Mouse (Mus musculus): ENCODE results near the gene Gm5269. TPM values are rescaled to one million over a fixed set of nuclear protein-coding genes. Genes with fewer than 3 reads are reported as not detected.
A peak's percentile ranks its signal among the peaks of the same experiment; 100 is the strongest.

Gm5269 gene
- total RNA-seq (2014; fragmentation: Nextera tagmentation) (not detected in 2 replicates), total RNA-seq (2017) (not detected in 2 replicates), polyA plus RNA-seq (2012) (not detected in 2 replicates)

DNA sequence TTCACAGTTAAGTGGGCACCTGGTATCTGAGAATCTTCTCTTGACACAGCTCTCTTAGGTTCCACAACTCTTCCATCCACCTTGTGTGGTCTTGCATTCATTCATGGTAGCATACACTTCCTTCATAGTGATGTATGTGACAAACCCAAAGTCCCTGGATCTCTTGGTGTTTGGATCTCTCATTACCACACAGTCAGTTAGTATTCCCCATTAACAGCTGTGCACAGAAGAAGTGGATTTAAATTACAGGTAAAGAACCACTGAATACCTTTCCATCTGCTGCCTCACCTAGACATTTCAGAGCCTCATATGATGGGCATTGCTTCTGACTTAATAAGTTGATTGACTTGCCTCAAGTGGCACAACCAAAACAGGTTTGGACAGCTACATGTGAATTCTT lies at the start of gene Gm5269:
Gene Gm5269 (minus strand): TSS at position 101 of the 400 bp plus-strand sequence.
- no peak for DNase-seq (ENCODE audit: low spot score)
- H3K36me3 ChIP-seq (replicated peaks) = no peaks in the 10 kb centered on the region
- no peak for TF ChIP-seq GATA2 (IDR thresholded peaks at IDR 0.05; ENCODE audit: borderline replicate concordance, low read depth, low read length)
- no peak within 1 kb of the TSS for H3K4me3 ChIP-seq (ENCODE audit: low read depth, low read length)
- H3K27me3 ChIP-seq (ENCODE audit: insufficient read depth, low read length) = peaks cover 9% of the 10 kb centered on the region
- peaks cover 2% of the 10 kb centered on the region; the same call in 1 of the 2 replicates for H3K4me1 ChIP-seq (ENCODE audit: insufficient read depth, low read depth, low read length)
- no peaks in the 10 kb centered on the region for H3K9me3 ChIP-seq (replicated peaks)
- ATAC-seq (ENCODE audit: extremely low read depth, insufficient number of reproducible peaks, low FRiP score, poor library complexity, severe bottlenecking) = no peak

DNA sequence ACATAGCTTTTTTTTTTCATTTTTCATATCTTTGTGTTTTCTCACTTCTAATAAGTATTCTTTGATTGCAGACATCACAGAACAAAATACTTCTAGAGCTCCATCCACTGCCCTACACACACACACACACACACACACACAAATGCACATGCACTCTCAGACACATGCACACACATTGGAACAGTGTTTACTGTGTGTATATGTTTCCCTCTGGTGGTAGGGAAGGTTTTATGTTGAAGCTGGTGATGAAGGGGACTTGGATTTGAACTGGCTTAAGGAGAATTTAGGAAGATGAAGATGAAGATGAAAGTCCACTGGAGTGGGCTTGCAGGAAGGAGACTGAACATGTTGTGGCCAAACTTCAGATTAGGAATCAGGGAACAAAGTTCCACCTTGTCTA lies 41.1 kb upstream of the Gm5269 start:
- TF ChIP-seq POLR2AphosphoS5 (IDR thresholded peaks at IDR 0.05; ENCODE audit: insufficient replicate concordance, low read depth, low read length) (no peak), GATA2 (IDR thresholded peaks at IDR 0.05; ENCODE audit: borderline replicate concordance, low read depth, low read length) (no peak), GATA1 (IDR thresholded peaks at IDR 0.05; ENCODE audit: borderline replicate concordance, low read length) (no peak), TAL1 (conservative IDR thresholded peaks at IDR 0.05; ENCODE audit: low read depth, low read length) (no peak), CTCF (IDR thresholded peaks at IDR 0.05; ENCODE audit: low read depth, low read length) (no peak)
- Histone ChIP-seq H3K9me3 (replicated peaks) (no peaks in the 10 kb centered on the region), H3K36me3 (replicated peaks) (no peaks in the 10 kb centered on the region), H3K27me3 (ENCODE audit: insufficient read depth, low read length) (no peaks in the 10 kb centered on the region), H3K4me1 (ENCODE audit: insufficient read depth, low read depth, low read length) (peaks cover 20% of the 10 kb centered on the region), H3K4me3 (ENCODE audit: low read depth, low read length) (no peak overlapping the region)
- no peak for ATAC-seq (ENCODE audit: extremely low read depth, insufficient number of reproducible peaks, low FRiP score, poor library complexity, severe bottlenecking)
- no peak for DNase-seq (ENCODE audit: low spot score)

GRCm38 (mm10) chr1:45926911-45927310 lies 36.8 kb upstream of the Gm5269 start:
- no peaks in the 10 kb centered on the region for H3K27me3 ChIP-seq (ENCODE audit: insufficient read depth, low read length)
- H3K4me3 ChIP-seq (ENCODE audit: low read depth, low read length) = no peak overlapping the region; the same call in 1 of the 2 replicates
- DNase-seq (ENCODE audit: low spot score) (no peak), ATAC-seq (ENCODE audit: extremely low read depth, insufficient number of reproducible peaks, low FRiP score, poor library complexity, severe bottlenecking) (no peak)
- peaks cover 4% of the 10 kb centered on the region for H3K36me3 ChIP-seq (replicated peaks)
- peaks cover 35% of the 10 kb centered on the region for H3K4me1 ChIP-seq (ENCODE audit: insufficient read depth, low read depth, low read length)
- no peaks in the 10 kb centered on the region for H3K9me3 ChIP-seq (replicated peaks)
- TF ChIP-seq POLR2AphosphoS5 (IDR thresholded peaks at IDR 0.05; ENCODE audit: insufficient replicate concordance, low read depth, low read length) (no peak), CTCF (IDR thresholded peaks at IDR 0.05; ENCODE audit: low read depth, low read length) (no peak), TAL1 (conservative IDR thresholded peaks at IDR 0.05; ENCODE audit: low read depth, low read length) (no peak), GATA1 (IDR thresholded peaks at IDR 0.05; ENCODE audit: borderline replicate concordance, low read length) (no peak), GATA2 (IDR thresholded peaks at IDR 0.05; ENCODE audit: borderline replicate concordance, low read depth, low read length) (no peak)

DNA sequence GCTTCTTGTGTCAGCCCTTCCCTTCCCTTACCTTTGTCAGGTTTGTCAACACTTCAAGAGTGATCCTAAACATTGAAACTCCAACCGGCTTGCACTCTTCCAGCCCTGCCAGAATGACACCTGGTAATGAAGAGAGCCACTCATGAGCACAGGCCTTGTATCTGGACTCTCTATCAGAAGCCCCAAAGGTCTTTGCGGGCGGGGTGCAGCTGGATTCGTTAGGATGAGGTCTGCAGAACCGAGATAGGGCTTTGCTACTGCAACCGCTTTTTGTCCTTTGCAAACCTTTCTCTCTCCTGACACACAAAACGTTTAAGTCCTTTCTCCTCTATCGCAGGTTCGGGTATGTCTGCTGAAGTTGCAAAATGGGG lies 36.3 kb upstream of the Gm5269 start, which contains the start of gene Slc40a1:
Gene Slc40a1 (minus strand): TSS at position 131 of the 371 bp plus-strand sequence.
- ATAC-seq (ENCODE audit: extremely low read depth, insufficient number of reproducible peaks, low FRiP score, poor library complexity, severe bottlenecking) = peak; percentile 87
- H3K27me3 ChIP-seq (ENCODE audit: insufficient read depth, low read length) = no peaks in the 10 kb centered on the region
- peaks cover 4% of the 10 kb centered on the region for H3K36me3 ChIP-seq (replicated peaks)
- no peaks in the 10 kb centered on the region for H3K9me3 ChIP-seq (replicated peaks)
- TF ChIP-seq TAL1 (conservative IDR thresholded peaks at IDR 0.05; ENCODE audit: low read depth, low read length) = peak; percentile 83
- no peak for TF ChIP-seq GATA2 (IDR thresholded peaks at IDR 0.05; ENCODE audit: borderline replicate concordance, low read depth, low read length)
- H3K4me3 ChIP-seq (ENCODE audit: low read depth, low read length) = peak within 1 kb of the TSS; percentile 75
- H3K4me1 ChIP-seq (ENCODE audit: insufficient read depth, low read depth, low read length) = peaks cover 35% of the 10 kb centered on the region
- DNase-seq (ENCODE audit: low spot score) = peak; percentile 71

GRCm38 (mm10) chr1:45925500-45926392 lies 35.7 kb upstream of the Gm5269 start:
- peak; percentile 74 for ATAC-seq (ENCODE audit: extremely low read depth, insufficient number of reproducible peaks, low FRiP score, poor library complexity, severe bottlenecking)

DNA sequence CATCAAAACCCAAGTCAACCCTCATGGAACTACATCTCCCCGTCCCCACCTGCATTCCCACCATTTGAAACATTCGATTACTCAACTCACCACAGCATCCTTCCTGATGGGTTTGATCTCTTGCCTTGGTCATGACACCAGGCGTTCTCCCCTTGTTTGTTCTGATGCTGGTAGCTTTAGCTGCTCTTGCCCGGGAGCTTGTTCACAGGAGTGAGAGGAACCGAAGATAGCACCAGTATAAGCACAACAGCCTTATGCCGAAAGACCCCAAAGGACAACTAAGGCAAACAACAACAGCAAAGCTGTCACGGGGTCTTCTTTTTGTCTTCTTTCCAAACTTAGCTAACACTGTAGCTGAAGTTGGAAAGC lies 35.0 kb upstream of the Gm5269 start:
- DNase-seq (ENCODE audit: low spot score) (peak; percentile 32), ATAC-seq (ENCODE audit: extremely low read depth, insufficient number of reproducible peaks, low FRiP score, poor library complexity, severe bottlenecking) (no peak)
- Histone ChIP-seq H3K4me1 (ENCODE audit: insufficient read depth, low read depth, low read length) (peaks cover 40% of the 10 kb centered on the region), H3K9me3 (replicated peaks) (no peaks in the 10 kb centered on the region), H3K27me3 (ENCODE audit: insufficient read depth, low read length) (no peaks in the 10 kb centered on the region), H3K4me3 (ENCODE audit: low read depth, low read length) (peak overlapping the region; percentile 75), H3K36me3 (replicated peaks) (peaks cover 11% of the 10 kb centered on the region)
- TF ChIP-seq CTCF (IDR thresholded peaks at IDR 0.05; ENCODE audit: low read depth, low read length) (no peak), GATA2 (IDR thresholded peaks at IDR 0.05; ENCODE audit: borderline replicate concordance, low read depth, low read length) (no peak), POLR2AphosphoS5 (IDR thresholded peaks at IDR 0.05; ENCODE audit: insufficient replicate concordance, low read depth, low read length) (no peak), TAL1 (conservative IDR thresholded peaks at IDR 0.05; ENCODE audit: low read depth, low read length) (no peak), GATA1 (IDR thresholded peaks at IDR 0.05; ENCODE audit: borderline replicate concordance, low read length) (no peak)

More at GRCm38 (mm10) chr1:45925500-45926392, 35.7 kb upstream of the Gm5269 start:
- Histone ChIP-seq H3K4me3 (ENCODE audit: low read depth, low read length) (peak overlapping the region; percentile 75), H3K4me1 (ENCODE audit: insufficient read depth, low read depth, low read length) (peaks cover 39% of the 10 kb centered on the region), H3K36me3 (replicated peaks) (peaks cover 9% of the 10 kb centered on the region), H3K9me3 (replicated peaks) (no peaks in the 10 kb centered on the region), H3K27me3 (ENCODE audit: insufficient read depth, low read length) (no peaks in the 10 kb centered on the region)
- DNase-seq (ENCODE audit: low spot score) = peak; percentile 91
- TF ChIP-seq GATA1 (IDR thresholded peaks at IDR 0.05; ENCODE audit: borderline replicate concordance, low read length) (no peak), POLR2AphosphoS5 (IDR thresholded peaks at IDR 0.05; ENCODE audit: insufficient replicate concordance, low read depth, low read length) (no peak), TAL1 (conservative IDR thresholded peaks at IDR 0.05; ENCODE audit: low read depth, low read length) (no peak), CTCF (IDR thresholded peaks at IDR 0.05; ENCODE audit: low read depth, low read length) (no peak), GATA2 (IDR thresholded peaks at IDR 0.05; ENCODE audit: borderline replicate concordance, low read depth, low read length) (no peak)

Measured in G1E (cell line).